Mouse (Mus musculus): ENCODE measurements around the gene Snu13. TPM values are rescaled to one million over a fixed set of nuclear protein-coding genes. Genes with fewer than 3 reads are reported as not detected.

The Snu13 gene
- polyA plus RNA-seq, 1 experiment from 2014 or later = 230 TPM

Other genes starting within 250 kb of the Snu13 start
- 20.6 and 21.4 TPM in 2 replicates for gene Tef, start 245.2 kb downstream of the Snu13 start, polyA plus RNA-seq (2015; fragmentation: Nextera tagmentation; extraction: Ambion mirVana)
- gene Tob2, start 188.8 kb downstream of the Snu13 start, polyA plus RNA-seq (2015; fragmentation: Nextera tagmentation; extraction: Ambion mirVana) = 13.5 and 16.5 TPM in 2 replicates
- 111 and 129 TPM in 2 replicates for gene Phf5a, start 175.7 kb downstream of the Snu13 start, polyA plus RNA-seq (2015; fragmentation: Nextera tagmentation; extraction: Ambion mirVana)
- gene Aco2, start 175.3 kb downstream of the Snu13 start, polyA plus RNA-seq (2015; fragmentation: Nextera tagmentation; extraction: Ambion mirVana) = 252 and 268 TPM in 2 replicates
- gene Polr3h, start 121.4 kb downstream of the Snu13 start, polyA plus RNA-seq (2015; fragmentation: Nextera tagmentation; extraction: Ambion mirVana) = 78.6 and 80.6 TPM in 2 replicates
- 117 and 127 TPM in 2 replicates for gene Csdc2, start 110.8 kb downstream of the Snu13 start, polyA plus RNA-seq (2015; fragmentation: Nextera tagmentation; extraction: Ambion mirVana)
- 62.2 and 75.2 TPM in 2 replicates for gene Pmm1, start 86.7 kb downstream of the Snu13 start, polyA plus RNA-seq (2015; fragmentation: Nextera tagmentation; extraction: Ambion mirVana)
- not detected in 2 replicates for gene 1700029P11Rik, start 67.1 kb downstream of the Snu13 start, polyA plus RNA-seq (2015; fragmentation: Nextera tagmentation; extraction: Ambion mirVana)
- gene Xrcc6, start 59.8 kb downstream of the Snu13 start, polyA plus RNA-seq (2015; fragmentation: Nextera tagmentation; extraction: Ambion mirVana) = 45.0 and 46.7 TPM in 2 replicates
- 43.4 and 46.2 TPM in 2 replicates for gene Desi1, start 13.7 kb downstream of the Snu13 start, polyA plus RNA-seq (2015; fragmentation: Nextera tagmentation; extraction: Ambion mirVana)
- gene 4930407I10Rik, start 11.6 kb upstream of the Snu13 start, polyA plus RNA-seq (2015; fragmentation: Nextera tagmentation; extraction: Ambion mirVana) = not detected in 2 replicates
- 0.04 TPM in 1 of 2 replicates, not detected in the other for gene Mei1, start 22.4 kb upstream of the Snu13 start, polyA plus RNA-seq (2015; fragmentation: Nextera tagmentation; extraction: Ambion mirVana)
- 13.0 and 14.7 TPM in 2 replicates for gene Ccdc134, start 80.3 kb upstream of the Snu13 start, polyA plus RNA-seq (2015; fragmentation: Nextera tagmentation; extraction: Ambion mirVana)
- gene Srebf2, start 99.6 kb upstream of the Snu13 start, polyA plus RNA-seq (2015; fragmentation: Nextera tagmentation; extraction: Ambion mirVana) = 184 and 189 TPM in 2 replicates
- gene Shisa8, start 165.2 kb upstream of the Snu13 start, polyA plus RNA-seq (2015; fragmentation: Nextera tagmentation; extraction: Ambion mirVana) = 0.72 and 0.82 TPM in 2 replicates
- 0.13 and 0.66 TPM in 2 replicates for gene Tnfrsf13c, start 176.8 kb upstream of the Snu13 start, polyA plus RNA-seq (2015; fragmentation: Nextera tagmentation; extraction: Ambion mirVana)
- 15.2 and 16.5 TPM in 2 replicates for gene Cenpm, start 197.2 kb upstream of the Snu13 start, polyA plus RNA-seq (2015; fragmentation: Nextera tagmentation; extraction: Ambion mirVana)
- gene 1500009C09Rik, start 204.8 kb upstream of the Snu13 start, polyA plus RNA-seq (2015; fragmentation: Nextera tagmentation; extraction: Ambion mirVana) = 7.8 and 7.9 TPM in 2 replicates
- 359 and 361 TPM in 2 replicates for gene Sept3, start 227.3 kb upstream of the Snu13 start, polyA plus RNA-seq (2015; fragmentation: Nextera tagmentation; extraction: Ambion mirVana)